Mouse (Mus musculus) intestine, postnatal 0 days (tissue): ENCODE results near the gene Moxd1. TPM values are rescaled to one million over a fixed set of nuclear protein-coding genes. Genes with fewer than 3 reads are reported as not detected.

ENCODE experiments used
- ATAC-seq: fragments of 200-750 bp; cut with Nextera tagmentation; 2 replicates; pipeline ENCODE4 v1.8.0; 2017; ENCODE audit warnings: mild to moderate bottlenecking, moderate TSS enrichment, moderate library complexity
- H3K27ac ChIP-seq: fragments of 300-500 bp; sonication (generic); 2 replicates; pipeline ENCODE4 v1.5.1; 2014; ENCODE audit warnings: mild to moderate bottlenecking, low read depth, low read length, moderate library complexity
- H3K27me3 ChIP-seq: fragments of 300-500 bp; sonication (generic); replicated peaks from 2 replicates; pipeline ENCODE4 v1.6.1; 2014; ENCODE audit warnings: low read length, mixed read lengths; ENCODE audit not compliant: control insufficient read depth, insufficient read depth
- H3K36me3 ChIP-seq: fragments of 300-500 bp; sonication (generic); 2 replicates; pipeline ENCODE4 v1.6.1; 2014; ENCODE audit warnings: mild to moderate bottlenecking, moderate library complexity; ENCODE audit not compliant: control insufficient read depth, insufficient read depth
- H3K4me1 ChIP-seq: fragments of 300-500 bp; sonication (generic); replicated peaks from 2 replicates; pipeline ENCODE4 v1.6.1; 2014; ENCODE audit warnings: antibody characterized with exemption, low read length, mixed read lengths; ENCODE audit not compliant: control insufficient read depth, insufficient read depth
- H3K4me2 ChIP-seq: fragments of 300-500 bp; sonication (generic); replicated peaks from 2 replicates; pipeline ENCODE4 v1.6.1; 2014; ENCODE audit warnings: low read depth, mild to moderate bottlenecking, moderate library complexity
- H3K4me3 ChIP-seq: fragments of 300-500 bp; sonication (generic); 2 replicates; pipeline ENCODE4 v1.5.1; 2014; ENCODE audit warnings: low read depth, low read length
- H3K9ac ChIP-seq: fragments of 300-500 bp; sonication (generic); 2 replicates; pipeline ENCODE4 v1.6.1; 2014; ENCODE audit warnings: mild to moderate bottlenecking, low read depth, low read length
- H3K9me3 ChIP-seq: fragments of 300-500 bp; sonication (generic); 2 replicates; pipeline ENCODE4 v1.6.1; 2016; ENCODE audit warnings: mixed run types; ENCODE audit not compliant: control insufficient read depth
- CTCF ChIP-seq: sonication (generic); IDR thresholded peaks from 2 replicates; pipeline ENCODE4 v1.5.1; 2016; ENCODE audit warnings: low read depth, mild to moderate bottlenecking, control low read depth, antibody characterized with exemption, moderate library complexity
- WGBS: fragments of 180-500 bp; shearing (Covaris S2); extraction: QIAGEN DNeasy Blood & Tissue Kit; methylation state at CpG from one replicate; pipeline ENCODE4 v1.1.7; 2014; 5-methylcytosine and 5-hydroxymethylcytosine counted together
- polyA plus RNA-seq: library from polyadenylated mRNA; unstranded; fragments of >200 nt; fragmentation: Nextera tagmentation; extraction: Ambion mirVana; gene quantifications from 2 replicates; pipeline ENCODE4 v1.2.1, GENCODE M21; 2015

The Moxd1 gene
- polyA plus RNA-seq, 1 experiment from 2014 or later: 5.9 TPM

DNA sequence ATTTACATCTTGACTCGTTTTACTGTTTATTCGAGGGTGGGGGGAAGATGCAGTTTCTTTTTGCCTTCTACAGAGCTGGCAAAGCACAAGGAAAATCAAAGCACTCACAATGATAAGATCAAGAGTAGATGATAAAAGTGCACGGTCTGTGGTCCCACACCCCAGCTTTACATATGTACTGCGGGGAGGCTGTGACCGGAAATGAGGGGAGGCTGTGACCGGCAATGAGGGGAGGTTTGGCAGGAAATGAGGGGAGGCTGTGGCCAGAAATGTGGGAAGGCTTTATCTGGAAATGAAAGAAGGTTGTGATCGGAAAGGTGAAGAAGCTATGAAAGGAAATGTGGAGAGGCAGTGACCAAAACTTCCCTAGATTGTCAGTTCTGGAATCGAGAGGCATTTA lies 68.3 kb downstream of the Moxd1 start:
- no peak for TF ChIP-seq CTCF
- Histone ChIP-seq H3K4me2 (no peak overlapping the region), H3K9me3 (no peaks in the 10 kb centered on the region), H3K36me3 (no peaks in the 10 kb centered on the region), H3K27ac (no peak overlapping the region), H3K4me1 (no peaks in the 10 kb centered on the region), H3K27me3 (no peaks in the 10 kb centered on the region), H3K4me3 (no peak overlapping the region), H3K9ac (no peak overlapping the region)
- 60% methylated on average over 8 of the region's 8 CpGs for WGBS
- ATAC-seq: no peak

DNA sequence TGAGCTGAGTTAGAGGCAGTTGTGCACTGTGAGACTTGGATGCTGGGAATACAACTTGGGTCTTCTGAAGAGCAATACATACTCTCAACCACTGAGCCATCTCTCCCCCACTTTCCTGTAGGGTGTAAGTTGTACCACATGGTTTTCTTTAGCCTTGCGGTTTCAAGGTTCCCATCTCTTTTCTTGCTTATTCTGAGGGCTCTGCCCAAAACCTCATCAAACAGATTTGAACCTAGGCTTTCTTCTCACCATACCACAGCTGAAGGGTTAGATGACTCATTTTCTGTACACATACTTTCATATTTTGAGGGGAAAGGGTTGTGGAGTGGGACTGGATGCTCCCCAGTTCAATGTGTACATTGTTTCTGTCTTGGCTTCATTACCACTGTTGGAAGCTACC lies 69.4 kb downstream of the Moxd1 start:
- no peak for TF ChIP-seq CTCF
- Histone ChIP-seq H3K9me3 (no peaks in the 10 kb centered on the region), H3K27ac (no peak overlapping the region), H3K36me3 (no peaks in the 10 kb centered on the region), H3K9ac (no peak overlapping the region), H3K4me3 (no peak overlapping the region), H3K27me3 (no peaks in the 10 kb centered on the region), H3K4me1 (no peaks in the 10 kb centered on the region), H3K4me2 (no peak overlapping the region)
- WGBS: 97% methylated on average over 1 of the region's 1 CpGs
- no peak for ATAC-seq

- no peak for ATAC-seq
- Histone ChIP-seq H3K9ac (no peak overlapping the region), H3K4me2 (no peak overlapping the region), H3K27me3 (no peaks in the 10 kb centered on the region), H3K4me1 (no peaks in the 10 kb centered on the region), H3K9me3 (no peaks in the 10 kb centered on the region), H3K4me3 (no peak overlapping the region), H3K27ac (no peak overlapping the region), H3K36me3 (no peaks in the 10 kb centered on the region)
- WGBS: 44% methylated on average over 4 of the region's 4 CpGs
- no peak for TF ChIP-seq CTCF
Observed at GRCm38 (mm10) chr10:24296608-24297007, 73.3 kb downstream of the Moxd1 start.

DNA sequence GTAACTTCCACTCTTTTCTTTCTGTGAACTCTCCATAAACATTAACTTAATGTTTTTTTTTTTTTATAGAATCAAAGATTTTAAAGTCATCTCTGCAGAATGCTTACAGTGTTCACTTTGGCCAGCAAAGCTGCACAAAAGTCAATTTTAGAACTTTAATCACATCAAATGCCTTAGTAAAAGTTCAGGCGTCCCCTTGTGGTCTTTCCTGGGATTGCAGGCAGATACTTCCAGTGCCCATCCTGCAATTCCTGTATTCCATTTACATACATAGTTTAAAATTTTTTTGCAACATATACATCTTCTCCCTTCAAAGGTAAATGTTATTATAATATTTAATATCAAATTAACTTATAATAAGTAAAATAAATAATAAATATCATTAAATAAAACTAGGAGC lies 74.5 kb downstream of the Moxd1 start:
- no peak for ATAC-seq
- peak; percentile 86 for TF ChIP-seq CTCF
- no peaks in the 10 kb centered on the region for H3K4me1 ChIP-seq
- H3K27me3 ChIP-seq: no peaks in the 10 kb centered on the region
- H3K36me3 ChIP-seq: no peaks in the 10 kb centered on the region
- H3K4me2 ChIP-seq: no peak overlapping the region
- H3K9ac ChIP-seq: no peak overlapping the region
- H3K27ac ChIP-seq: no peak overlapping the region
- no peak overlapping the region for H3K4me3 ChIP-seq
- WGBS: 2% methylated on average over 1 of the region's 1 CpGs
- no peaks in the 10 kb centered on the region for H3K9me3 ChIP-seq

- ATAC-seq: no peak
- peak; percentile 96 for TF ChIP-seq CTCF
- no peak overlapping the region for H3K4me2 ChIP-seq
- no peaks in the 10 kb centered on the region for H3K4me1 ChIP-seq
- no peak overlapping the region for H3K27ac ChIP-seq
- H3K36me3 ChIP-seq: no peaks in the 10 kb centered on the region
- H3K4me3 ChIP-seq: no peak overlapping the region
- 50% methylated on average over 2 of the region's 2 CpGs for WGBS
- H3K27me3 ChIP-seq: no peaks in the 10 kb centered on the region
- H3K9ac ChIP-seq: no peak overlapping the region
- no peaks in the 10 kb centered on the region for H3K9me3 ChIP-seq
Observed at GRCm38 (mm10) chr10:24298260-24299244, 75.2 kb downstream of the Moxd1 start.

- no peaks in the 10 kb centered on the region for H3K4me1 ChIP-seq
- peak; percentile 77 for TF ChIP-seq CTCF
- no peaks in the 10 kb centered on the region for H3K27me3 ChIP-seq
- H3K4me2 ChIP-seq: peak overlapping the region; percentile 14
- H3K9me3 ChIP-seq: no peaks in the 10 kb centered on the region
- ATAC-seq: peak; percentile 47; the same call in 1 of the 2 replicates
- H3K9ac ChIP-seq: no peak overlapping the region
- no peak overlapping the region for H3K4me3 ChIP-seq
- no peak overlapping the region for H3K27ac ChIP-seq
- no peaks in the 10 kb centered on the region for H3K36me3 ChIP-seq
- under 1% methylated on average over 9 of the region's 9 CpGs for WGBS
Observed at GRCm38 (mm10) chr10:24312191-24312611, 88.9 kb downstream of the Moxd1 start.
